In genomic region chr19:8976535-8976934, GRCm38 (mm10) we compare ENCODE assay signal across 8 mouse cellular contexts. TPM values are rescaled to one million over a fixed set of nuclear protein-coding genes. Genes with fewer than 3 reads are reported as not detected.
DNase-seq lines count a peak whose midpoint lies in the region; ATAC-seq and TF ChIP-seq lines count a peak whose summit lies in the region.

No protein-coding gene starts in this region.

- peak; percentile 60 for ATAC-seq in forebrain, embryonic 14.5 days
- peak; percentile 75 for ATAC-seq in inflammation-experienced regulatory T-cells, adult 6 months
- ATAC-seq in lung, embryonic 16.5 days (ENCODE audit: low read depth): peak; percentile 79

- H3K9ac ChIP-seq in forebrain, embryonic 14.5 days (ENCODE audit: low read length): no peak overlapping the region
- no peak overlapping the region for H3K9ac ChIP-seq in lung, embryonic 16.5 days (ENCODE audit: low read length)

- DNase-seq in left cerebral cortex, adult 2 months (ENCODE audit: extremely low spot score in 1 of 2, low spot score in 2 of 2): no peak
- DNase-seq in left cerebral cortex, postnatal 25 days (ENCODE audit: low spot score in 2 of 2): no peak
- peak; percentile 75 for DNase-seq in adrenal gland, postnatal 14 days
- DNase-seq in forebrain, embryonic 14.5 days (ENCODE audit: low spot score): peak; percentile 64
- DNase-seq in skeletal muscle tissue, adult 2 months (ENCODE audit: low read depth, low spot score): peak; percentile 88
- DNase-seq in testis, postnatal 10 days (ENCODE audit: low spot score): no peak

- no peaks in the 10 kb centered on the region for H3K27me3 ChIP-seq in forebrain, embryonic 14.5 days (replicated peaks; ENCODE audit: control insufficient read depth, insufficient read depth, low read length)
- no peaks in the 10 kb centered on the region for H3K27me3 ChIP-seq in lung, embryonic 16.5 days (ENCODE audit: control insufficient read depth, insufficient read depth, low read depth, low read length)

- no peak overlapping the region for H3K27ac ChIP-seq in left cerebral cortex, adult 2 months
- no peak overlapping the region for H3K27ac ChIP-seq in forebrain, embryonic 14.5 days (ENCODE audit: low read depth, low read length)
- no peak overlapping the region for H3K27ac ChIP-seq in lung, embryonic 16.5 days (ENCODE audit: low read length)

- H3K9me3 ChIP-seq in forebrain, embryonic 14.5 days (replicated peaks; ENCODE audit: control insufficient read depth, low read length): no peaks in the 10 kb centered on the region
- H3K9me3 ChIP-seq in lung, embryonic 16.5 days (ENCODE audit: control insufficient read depth, low read length): no peaks in the 10 kb centered on the region

- no peak overlapping the region for H3K4me2 ChIP-seq in forebrain, embryonic 14.5 days (ENCODE audit: low read length)
- no peak overlapping the region for H3K4me2 ChIP-seq in lung, embryonic 16.5 days (ENCODE audit: low read depth, low read length)

- no peaks in the 10 kb centered on the region for H3K4me1 ChIP-seq in forebrain, embryonic 14.5 days (ENCODE audit: control insufficient read depth, insufficient read depth, low read length)
- peaks cover 3% of the 10 kb centered on the region; the same call in 1 of the 2 replicates for H3K4me1 ChIP-seq in lung, embryonic 16.5 days (replicated peaks; ENCODE audit: control insufficient read depth, insufficient read depth, low read length)

- peaks cover 91% of the 10 kb centered on the region for H3K36me3 ChIP-seq in forebrain, embryonic 14.5 days (ENCODE audit: control insufficient read depth, insufficient read depth, low read length)
- H3K36me3 ChIP-seq in lung, embryonic 16.5 days (ENCODE audit: control insufficient read depth, insufficient read depth, low read length): peaks cover 60% of the 10 kb centered on the region

- H3K4me3 ChIP-seq in left cerebral cortex, adult 2 months: no peak overlapping the region
- H3K4me3 ChIP-seq in forebrain, embryonic 14.5 days (ENCODE audit: low read depth, low read length): no peak overlapping the region
- no peak overlapping the region for H3K4me3 ChIP-seq in lung, embryonic 16.5 days (ENCODE audit: low read length)

- peak; percentile 70 for TF ChIP-seq CTCF in left cerebral cortex, adult 2 months (IDR thresholded peaks at IDR 0.05)

- intact Hi-C loops in left cerebral cortex, adult 2 months (cut with DNase I): loop anchor here (2.0 kb wide), 1 partner anchor 132 kb away; no protein-coding TSS in a partner anchor
- intact Hi-C loops in left cerebral cortex, postnatal 25 days (cut with DNase I): loop anchor here (5.0 kb wide), 2 partner anchors 106 to 136 kb away; no protein-coding TSS in a partner anchor

- WGBS in forebrain, embryonic 14.5 days: 42% methylated on average over 3 of the region's 3 CpGs
- 37% methylated on average over 3 of the region's 3 CpGs for whole genome bisulfite sequencing in lung, embryonic 16.5 days

RNA-seq across cellular contexts. Expression of gene Eef1g, which starts 9.7 kb away (rescaled TPM):
- total RNA-seq in left cerebral cortex, adult 2 months (2021): 100 to 1,000 TPM; 228 to 236 TPM
- total RNA-seq in left cerebral cortex, postnatal 25 days (2021): 100 to 1,000 TPM; 203 to 212 TPM
- total RNA-seq in adrenal gland, postnatal 14 days (2021): 355 and 413 TPM in 2 replicates
- polyA plus RNA-seq in forebrain, embryonic 14.5 days (2014; fragmentation: Nextera tagmentation; extraction: Ambion mirVana): 356 and 360 TPM in 2 replicates
- 100 to 1,000 TPM; 465 to 725 (median 677) TPM for polyA plus RNA-seq in inflammation-experienced regulatory T-cells, adult 6 months (2017; shearing (Covaris generic))
- polyA plus RNA-seq in lung, embryonic 16.5 days (2015; fragmentation: Nextera tagmentation; extraction: Ambion mirVana): 366 TPM in 2 replicates

RNA-seq across cellular contexts. Expression of gene Ahnak, which starts 12.5 kb away (rescaled TPM):
- total RNA-seq in left cerebral cortex, adult 2 months (2021): 10 to 100 TPM; 22.5 to 32.2 TPM
- 10 to 100 TPM; 20.2 to 21.0 TPM for total RNA-seq in left cerebral cortex, postnatal 25 days (2021)
- total RNA-seq in adrenal gland, postnatal 14 days (2021): 157 and 186 TPM in 2 replicates
- 2.6 and 4.5 TPM in 2 replicates for polyA plus RNA-seq in forebrain, embryonic 14.5 days (2014; fragmentation: Nextera tagmentation; extraction: Ambion mirVana)
- polyA plus RNA-seq in inflammation-experienced regulatory T-cells, adult 6 months (2017; shearing (Covaris generic)): 10 to 100 TPM; 42.4 to 81.3 (median 54.5) TPM
- polyA plus RNA-seq in lung, embryonic 16.5 days (2015; fragmentation: Nextera tagmentation; extraction: Ambion mirVana): 30.5 and 31.0 TPM in 2 replicates

RNA-seq across cellular contexts. Expression of gene Tut1, which starts 22.9 kb away (rescaled TPM):
- 10 to 100 TPM; 21.4 to 22.4 TPM for total RNA-seq in left cerebral cortex, adult 2 months (2021)
- 10 to 100 TPM; 18.7 to 20.1 TPM for total RNA-seq in left cerebral cortex, postnatal 25 days (2021)
- 20.2 and 21.7 TPM in 2 replicates for total RNA-seq in adrenal gland, postnatal 14 days (2021)
- polyA plus RNA-seq in forebrain, embryonic 14.5 days (2014; fragmentation: Nextera tagmentation; extraction: Ambion mirVana): 24.2 and 26.4 TPM in 2 replicates
- polyA plus RNA-seq in inflammation-experienced regulatory T-cells, adult 6 months (2017; shearing (Covaris generic)): 10 to 100 TPM; 17.6 to 38.3 (median 35.3) TPM
- 27.5 and 28.9 TPM in 2 replicates for polyA plus RNA-seq in lung, embryonic 16.5 days (2015; fragmentation: Nextera tagmentation; extraction: Ambion mirVana)

RNA-seq across cellular contexts. Expression of gene Mta2, which starts 34.9 kb away (rescaled TPM):
- 10 to 100 TPM; 55.5 to 55.6 TPM for total RNA-seq in left cerebral cortex, adult 2 months (2021)
- total RNA-seq in left cerebral cortex, postnatal 25 days (2021): 10 to 100 TPM; 46.0 to 46.9 TPM
- 93.1 and 105 TPM in 2 replicates for total RNA-seq in adrenal gland, postnatal 14 days (2021)
- 57.1 and 57.4 TPM in 2 replicates for polyA plus RNA-seq in forebrain, embryonic 14.5 days (2014; fragmentation: Nextera tagmentation; extraction: Ambion mirVana)
- 10 to 100 TPM; 78.8 to 96.7 (median 81.2) TPM for polyA plus RNA-seq in inflammation-experienced regulatory T-cells, adult 6 months (2017; shearing (Covaris generic))
- 149 and 164 TPM in 2 replicates for polyA plus RNA-seq in lung, embryonic 16.5 days (2015; fragmentation: Nextera tagmentation; extraction: Ambion mirVana)

RNA-seq across cellular contexts. Expression of gene Eml3, which starts 47.2 kb away (rescaled TPM):
- 10 to 100 TPM; 11.0 to 13.7 TPM for total RNA-seq in left cerebral cortex, adult 2 months (2021)
- 1 to 10 TPM; 8.2 to 8.4 TPM for total RNA-seq in left cerebral cortex, postnatal 25 days (2021)
- 45.4 and 49.5 TPM in 2 replicates for total RNA-seq in adrenal gland, postnatal 14 days (2021)
- 4.1 and 5.4 TPM in 2 replicates for polyA plus RNA-seq in forebrain, embryonic 14.5 days (2014; fragmentation: Nextera tagmentation; extraction: Ambion mirVana)
- polyA plus RNA-seq in inflammation-experienced regulatory T-cells, adult 6 months (2017; shearing (Covaris generic)): 10 to 100 TPM; 20.3 to 25.7 (median 20.4) TPM
- 31.0 and 32.2 TPM in 2 replicates for polyA plus RNA-seq in lung, embryonic 16.5 days (2015; fragmentation: Nextera tagmentation; extraction: Ambion mirVana)

Comparison
In these comparisons a context has a peak if more than half of its experiments do, and no peak if none do; other contexts are left out.
1. DNase-seq: peak in adrenal gland, postnatal 14 days (single experiment), forebrain, embryonic 14.5 days (single experiment) and skeletal muscle tissue, adult 2 months (single experiment); none in left cerebral cortex, adult 2 months (0 of 2), left cerebral cortex, postnatal 25 days (0 of 2) and testis, postnatal 10 days (single experiment).
2. Peak in every context shown above with its lines, with median percentiles within 50 percentile points of each other: ATAC-seq.